Mouse (Mus musculus) kidney, postnatal 0 days (tissue): ENCODE data around the gene Card10. TPM values are rescaled to one million over a fixed set of nuclear protein-coding genes. Genes with fewer than 3 reads are reported as not detected.

Experiments
- ATAC-seq: fragments of 200-750 bp; cut with Nextera tagmentation; replicated peaks from 2 replicates; pipeline ENCODE4 v1.8.0; 2017; ENCODE audit warnings: low read depth, moderate number of reproducible peaks, moderate TSS enrichment, moderate library complexity; ENCODE audit not compliant: low FRiP score
- DNase-seq: peaks from one replicate; pipeline ENCODE4 v3.0.0-alpha.2; 2016; ENCODE audit warnings: low spot score
- H3K27ac ChIP-seq: fragments of 300-500 bp; sonication (generic); 2 replicates; pipeline ENCODE4 v1.5.1; 2014; ENCODE audit warnings: mild to moderate bottlenecking
- H3K27me3 ChIP-seq: fragments of 300-500 bp; sonication (generic); 2 replicates; pipeline ENCODE4 v1.6.1; 2014; ENCODE audit warnings: low read length, mixed read lengths; ENCODE audit not compliant: insufficient read depth
- H3K36me3 ChIP-seq: fragments of 300-500 bp; sonication (generic); 2 replicates; pipeline ENCODE4 v1.6.1; 2014; ENCODE audit warnings: low read length, mixed read lengths; ENCODE audit not compliant: insufficient read depth
- H3K4me1 ChIP-seq: fragments of 300-500 bp; sonication (generic); replicated peaks from 2 replicates; pipeline ENCODE4 v1.6.1; 2014; ENCODE audit warnings: antibody characterized with exemption, low read length, mixed read lengths; ENCODE audit not compliant: insufficient read depth
- H3K4me2 ChIP-seq: fragments of 300-500 bp; sonication (generic); 2 replicates; pipeline ENCODE4 v1.6.1; 2014; ENCODE audit warnings: mild to moderate bottlenecking, low read length, moderate library complexity, mixed read lengths
- H3K4me3 ChIP-seq: fragments of 300-500 bp; sonication (generic); replicated peaks from 2 replicates; pipeline ENCODE4 v1.5.1; 2014; ENCODE audit warnings: low read depth, low read length
- H3K9ac ChIP-seq: fragments of 300-500 bp; sonication (generic); 2 replicates; pipeline ENCODE4 v1.6.1; 2014; ENCODE audit warnings: low read depth, low read length
- H3K9me3 ChIP-seq: fragments of 300-500 bp; sonication (generic); replicated peaks from 2 replicates; pipeline ENCODE4 v1.6.1; 2016; ENCODE audit warnings: low read length, inconsistent platforms, mixed read lengths
- CTCF ChIP-seq: IDR thresholded peaks from 2 replicates; pipeline ENCODE4 v1.5.1; 2016; ENCODE audit warnings: antibody characterized with exemption, low read depth, mild to moderate bottlenecking, moderate library complexity
- WGBS: fragments of 180-500 bp; shearing (Covaris S2); extraction: QIAGEN DNeasy Blood & Tissue Kit; methylation state at CpG from one replicate; pipeline ENCODE4 v1.1.7; 2014; 5-methylcytosine and 5-hydroxymethylcytosine counted together
- polyA plus RNA-seq: library from polyadenylated mRNA; unstranded; fragments of >200 nt; fragmentation: Nextera tagmentation; extraction: Ambion mirVana; gene quantifications from 2 replicates; pipeline ENCODE4 v1.2.1, GENCODE M21; 2015

The Card10 gene
- polyA plus RNA-seq, 1 experiment from 2014 or later: 9.2 TPM

- Histone ChIP-seq H3K9ac (no peak overlapping the region), H3K27me3 (no peaks in the 10 kb centered on the region; the same call in 1 of the 2 replicates), H3K4me2 (no peak overlapping the region), H3K36me3 (peaks cover 13% of the 10 kb centered on the region; the same call in 1 of the 2 replicates), H3K27ac (peak overlapping the region; percentile 70), H3K9me3 (no peaks in the 10 kb centered on the region), H3K4me1 (peaks cover 19% of the 10 kb centered on the region), H3K4me3 (no peak overlapping the region)
- ATAC-seq (0 out of 2 replicates have a peak, but pooled peaks have one; percentile 2), DNase-seq (no peak)
- no peak for TF ChIP-seq CTCF
- 88% methylated on average over 12 of the region's 12 CpGs for WGBS
These were observed 11.9 kb downstream of the Card10 start for GRCm38 (mm10) chr15:78790990-78791389.

- no peak for TF ChIP-seq CTCF
- peak overlapping the region; percentile 70; the same call in 1 of the 2 replicates for H3K27ac ChIP-seq
- H3K9me3 ChIP-seq: no peaks in the 10 kb centered on the region
- H3K4me1 ChIP-seq: peaks cover 16% of the 10 kb centered on the region; the same call in 1 of the 2 replicates
- WGBS: 33% methylated on average over 4 of the region's 4 CpGs
- no peak overlapping the region for H3K4me3 ChIP-seq
- H3K27me3 ChIP-seq: no peaks in the 10 kb centered on the region; the same call in 1 of the 2 replicates
- peaks cover 13% of the 10 kb centered on the region; the same call in 1 of the 2 replicates for H3K36me3 ChIP-seq
- ATAC-seq (peak; percentile 53; the same call in 1 of the 2 replicates), DNase-seq (no peak)
- H3K9ac ChIP-seq: no peak overlapping the region
- H3K4me2 ChIP-seq: no peak overlapping the region
These were observed 12.4 kb downstream of the Card10 start for GRCm38 (mm10) chr15:78790451-78790850.

GRCm38 (mm10) chr15:78789721-78790323 lies 13.0 kb downstream of the Card10 start:
- ATAC-seq: no peak
- Histone ChIP-seq H3K4me2 (no peak overlapping the region), H3K9me3 (no peaks in the 10 kb centered on the region), H3K27me3 (no peaks in the 10 kb centered on the region; the same call in 1 of the 2 replicates), H3K9ac (no peak overlapping the region), H3K36me3 (peaks cover 8% of the 10 kb centered on the region; the same call in 1 of the 2 replicates), H3K4me1 (peaks cover 11% of the 10 kb centered on the region; the same call in 1 of the 2 replicates), H3K27ac (no peak overlapping the region), H3K4me3 (no peak overlapping the region)
- no peak for TF ChIP-seq CTCF
- DNase-seq: no peak
- 86% methylated on average over 13 of the region's 13 CpGs for WGBS

- Histone ChIP-seq H3K4me2 (no peak overlapping the region), H3K27ac (peak overlapping the region; percentile 60), H3K9ac (no peak overlapping the region), H3K4me1 (peaks cover 11% of the 10 kb centered on the region; the same call in 1 of the 2 replicates), H3K36me3 (peaks cover 8% of the 10 kb centered on the region; the same call in 1 of the 2 replicates), H3K9me3 (no peaks in the 10 kb centered on the region), H3K4me3 (no peak overlapping the region), H3K27me3 (no peaks in the 10 kb centered on the region)
- 79% methylated on average over 3 of the region's 3 CpGs for WGBS
- no peak for ATAC-seq
- DNase-seq: peak; percentile 44
- TF ChIP-seq CTCF: no peak
These were observed 14.8 kb downstream of the Card10 start for GRCm38 (mm10) chr15:78788042-78788441.

- no peak overlapping the region for H3K4me2 ChIP-seq
- no peak overlapping the region for H3K9ac ChIP-seq
- H3K9me3 ChIP-seq: no peaks in the 10 kb centered on the region
- H3K36me3 ChIP-seq: peaks cover 8% of the 10 kb centered on the region; the same call in 1 of the 2 replicates
- H3K4me1 ChIP-seq: peaks cover 11% of the 10 kb centered on the region; the same call in 1 of the 2 replicates
- no peak for TF ChIP-seq CTCF
- no peak for DNase-seq
- 57% methylated on average over 9 of the region's 9 CpGs for WGBS
- no peak overlapping the region for H3K4me3 ChIP-seq
- H3K27ac ChIP-seq: peak overlapping the region; percentile 60; the same call in 1 of the 2 replicates
- no peak for ATAC-seq
- no peaks in the 10 kb centered on the region for H3K27me3 ChIP-seq
These were observed 15.5 kb downstream of the Card10 start for GRCm38 (mm10) chr15:78787287-78787856.

GRCm38 (mm10) chr15:78786411-78786818 lies 16.4 kb downstream of the Card10 start:
- ATAC-seq (no peak), DNase-seq (no peak)
- no peaks in the 10 kb centered on the region for H3K9me3 ChIP-seq
- no peak for TF ChIP-seq CTCF
- H3K27me3 ChIP-seq: no peaks in the 10 kb centered on the region
- peaks cover 11% of the 10 kb centered on the region; the same call in 1 of the 2 replicates for H3K4me1 ChIP-seq
- peak overlapping the region; percentile 60; the same call in 1 of the 2 replicates for H3K27ac ChIP-seq
- no peak overlapping the region for H3K4me2 ChIP-seq
- 69% methylated on average over 9 of the region's 9 CpGs for WGBS
- peaks cover 8% of the 10 kb centered on the region; the same call in 1 of the 2 replicates for H3K36me3 ChIP-seq
- H3K9ac ChIP-seq: no peak overlapping the region
- H3K4me3 ChIP-seq: no peak overlapping the region
